Mouse (Mus musculus) fibroblast of lung, adult 2 months (primary cell): ENCODE measurements around the gene Lrrc28.

Experiments
- DNase-seq: peaks from one replicate; pipeline ENCODE4 v3.0.0-alpha.2; 2011; ENCODE audit warnings: low read depth

The Lrrc28 gene

DNA sequence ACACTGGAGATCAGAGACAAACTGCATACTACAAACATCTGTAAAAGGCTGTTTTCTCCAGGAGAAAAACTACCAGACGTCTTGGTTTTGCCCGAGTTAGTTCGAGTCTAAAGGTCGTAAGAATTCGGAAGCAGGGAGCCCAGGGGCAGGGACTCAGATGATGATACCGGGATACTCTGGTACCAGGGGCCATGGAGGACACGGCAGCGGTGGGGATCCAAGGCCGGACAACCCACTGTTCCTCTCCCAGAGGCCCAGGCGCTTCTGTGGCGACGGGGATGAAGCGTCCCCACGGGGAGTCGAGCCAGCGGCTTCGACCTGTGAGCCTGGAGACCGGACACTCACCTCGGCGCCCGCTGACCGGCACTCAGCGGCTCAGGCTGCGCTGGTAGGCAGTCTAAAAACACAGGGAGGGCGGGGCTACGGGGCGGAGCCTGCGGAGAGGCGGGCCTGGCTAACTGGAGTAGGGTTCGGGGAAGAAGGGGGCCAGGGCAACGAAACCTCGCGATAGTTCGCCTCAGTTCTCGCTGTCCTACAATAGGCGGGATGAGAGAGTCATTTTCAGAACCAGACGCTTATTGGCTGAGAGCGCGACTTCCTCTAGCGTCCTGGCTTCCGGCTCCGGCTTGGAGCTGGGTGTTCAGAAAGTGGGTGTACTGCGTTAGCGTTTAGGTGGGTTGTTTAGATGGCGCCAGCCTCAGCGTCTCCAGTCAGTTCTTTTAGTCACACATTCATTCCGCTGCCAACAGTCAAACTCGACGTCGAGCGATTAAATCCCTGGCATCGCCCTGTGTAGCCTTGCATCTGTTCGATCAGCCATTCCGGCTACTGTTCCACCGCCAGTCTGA is at the start of gene Lrrc28:
Lrrc28 (minus strand) TSS at position 436 of the 848 bp plus-strand sequence.
- peak; percentile 100 for DNase-seq

DNA sequence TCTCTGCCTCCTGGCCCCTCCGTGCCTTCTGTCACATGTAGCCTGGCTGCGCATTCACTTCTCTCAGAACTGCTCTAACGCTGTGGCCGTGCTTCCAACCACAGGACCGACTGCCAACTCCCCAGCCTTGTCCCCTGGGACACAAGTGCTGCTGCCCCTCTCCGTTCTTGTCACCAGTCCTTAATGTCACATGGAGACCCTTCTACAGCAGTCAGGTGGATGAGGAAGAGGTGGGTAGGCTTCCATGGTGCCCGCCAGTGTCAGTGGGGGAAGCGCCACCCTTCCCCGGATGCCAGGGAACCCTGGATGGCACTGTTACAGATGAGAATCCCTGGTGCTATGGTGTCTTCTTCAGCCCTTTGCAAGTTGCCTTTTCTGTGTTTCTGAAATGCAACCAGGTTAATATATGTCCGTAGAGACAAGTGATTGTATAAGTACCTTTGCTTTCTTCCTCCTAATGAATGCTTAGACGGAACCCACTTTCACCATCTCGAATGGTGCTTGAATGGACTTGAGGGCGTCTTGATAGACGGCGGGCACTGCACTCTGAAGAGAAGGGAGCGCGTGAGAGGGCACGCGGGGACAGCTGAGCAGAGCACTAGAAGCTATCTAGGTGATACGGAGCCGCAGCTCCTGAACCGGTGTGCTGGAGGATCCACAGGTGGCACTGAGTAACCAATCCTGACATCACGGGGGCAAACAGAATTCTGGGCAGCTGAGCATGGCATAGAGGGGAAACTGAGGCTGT is 47.9 kb upstream of the Lrrc28 start:
- no peak for DNase-seq

DNA sequence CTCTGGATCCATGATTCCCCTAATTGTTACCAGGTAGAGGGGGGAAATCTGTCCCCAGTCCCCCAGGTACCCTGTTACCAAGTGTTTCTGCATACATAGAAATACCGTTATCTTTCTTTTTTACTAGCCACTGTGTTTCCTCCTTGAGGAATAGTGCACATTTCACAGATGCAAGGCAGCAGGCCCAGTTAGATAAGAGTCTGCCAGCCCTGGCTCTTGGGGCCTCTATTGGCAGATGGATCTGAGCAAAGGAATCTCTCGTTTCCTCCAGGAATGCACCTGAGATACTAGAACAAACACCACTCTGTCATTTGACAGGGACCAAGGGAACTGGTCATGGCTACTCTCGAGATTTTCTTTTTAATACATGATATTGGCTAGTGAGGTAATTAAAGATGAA is 47.1 kb upstream of the Lrrc28 start:
- no peak for DNase-seq

DNA sequence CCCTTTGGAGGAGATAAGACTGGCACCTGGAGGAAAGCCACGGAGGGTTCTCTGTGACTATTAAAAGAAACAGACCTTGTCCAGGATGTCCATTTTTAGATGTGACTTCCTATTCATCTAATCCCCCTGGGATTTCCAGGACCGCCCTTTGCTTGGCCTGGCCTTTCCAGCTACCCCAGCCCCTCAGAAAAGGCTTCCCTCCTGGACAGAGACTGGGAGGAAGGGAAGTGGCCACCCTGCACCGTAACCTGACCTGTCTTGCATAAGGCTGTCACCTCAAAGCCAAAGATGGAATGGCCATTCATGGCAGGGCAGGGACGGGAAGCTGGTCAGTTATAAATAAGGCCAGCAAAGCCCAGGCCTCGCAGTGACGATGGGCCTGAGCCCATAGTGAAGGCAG is 46.0 kb upstream of the Lrrc28 start:
- no peak for DNase-seq

DNA sequence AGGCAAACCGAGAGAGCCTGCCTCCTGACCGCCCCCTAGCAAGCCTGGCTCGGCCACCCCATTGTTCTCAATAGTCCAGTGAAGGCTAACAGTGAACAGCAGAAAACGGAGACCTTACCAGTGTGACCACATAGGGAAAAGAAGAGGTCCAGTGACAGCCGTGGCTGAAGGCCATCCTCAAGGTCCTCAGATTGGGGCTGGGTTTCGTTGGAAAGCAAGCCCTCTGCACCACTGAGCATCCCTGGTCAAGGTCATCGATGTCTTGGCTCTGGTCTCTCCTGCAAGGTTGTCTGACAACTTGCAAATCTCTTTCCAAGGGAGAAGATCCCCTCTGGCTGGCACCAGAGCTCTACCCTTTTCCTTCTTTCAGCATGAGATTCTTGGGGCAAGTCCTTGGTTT is 44.7 kb upstream of the Lrrc28 start:
- no peak for DNase-seq

DNA sequence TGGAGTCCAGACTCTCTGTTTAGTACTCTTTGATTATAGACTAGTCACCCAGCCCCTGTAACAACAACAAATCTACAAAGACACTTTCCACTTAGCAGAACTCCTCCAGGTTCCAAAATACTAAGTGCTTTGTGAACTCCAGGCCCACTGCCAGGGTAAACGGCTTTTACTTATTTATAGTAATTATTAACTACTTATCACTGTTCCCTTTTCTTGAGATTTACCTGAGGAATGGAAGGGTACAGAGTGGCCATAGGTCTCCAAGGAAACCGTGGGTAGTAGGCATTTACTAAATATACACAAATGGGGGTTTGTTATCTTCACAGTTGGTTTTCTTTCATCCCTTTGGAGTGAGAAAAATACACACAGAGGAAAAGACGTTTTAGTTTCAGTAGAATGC is 43.2 kb upstream of the Lrrc28 start:
- DNase-seq: no peak

DNA sequence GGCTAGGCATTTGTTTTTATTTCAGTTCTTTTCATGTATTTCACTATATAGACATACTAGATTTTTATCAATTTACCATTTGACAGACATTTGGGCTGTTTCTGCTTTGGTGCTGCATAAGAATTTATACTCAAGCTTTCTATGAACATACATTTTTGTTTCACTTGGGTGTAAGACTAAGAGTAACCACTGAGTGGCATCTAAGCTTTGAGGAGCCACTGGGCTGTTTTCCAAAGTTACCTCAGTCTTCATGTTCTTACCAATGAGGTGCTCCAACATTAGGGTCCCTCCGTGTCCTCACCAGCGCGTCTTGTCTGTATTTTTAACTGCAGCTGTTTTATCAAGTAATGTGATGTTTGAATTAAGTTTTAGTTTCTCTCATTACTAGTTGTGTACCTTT is 41.5 kb upstream of the Lrrc28 start:
- no peak for DNase-seq

DNA sequence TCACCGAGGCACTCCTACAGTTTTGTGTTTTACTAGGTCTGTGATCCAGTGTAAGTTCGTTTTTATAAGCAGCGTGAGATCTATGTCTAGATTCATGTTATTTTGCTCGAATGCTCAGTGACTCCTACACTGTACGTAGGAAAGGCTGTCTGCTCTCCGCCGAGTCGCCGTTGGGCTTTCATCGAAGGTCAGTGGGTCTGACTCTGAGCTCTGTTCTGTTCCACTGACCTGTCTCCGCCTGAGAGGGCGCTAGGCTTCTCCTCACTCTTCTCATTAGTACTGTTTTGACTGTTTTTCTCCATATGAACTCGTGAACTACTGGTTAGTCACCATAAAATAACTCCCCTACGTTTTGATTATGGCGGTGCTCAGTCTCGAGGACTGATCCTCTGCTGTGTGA is 37.9 kb upstream of the Lrrc28 start:
- no peak for DNase-seq

DNA sequence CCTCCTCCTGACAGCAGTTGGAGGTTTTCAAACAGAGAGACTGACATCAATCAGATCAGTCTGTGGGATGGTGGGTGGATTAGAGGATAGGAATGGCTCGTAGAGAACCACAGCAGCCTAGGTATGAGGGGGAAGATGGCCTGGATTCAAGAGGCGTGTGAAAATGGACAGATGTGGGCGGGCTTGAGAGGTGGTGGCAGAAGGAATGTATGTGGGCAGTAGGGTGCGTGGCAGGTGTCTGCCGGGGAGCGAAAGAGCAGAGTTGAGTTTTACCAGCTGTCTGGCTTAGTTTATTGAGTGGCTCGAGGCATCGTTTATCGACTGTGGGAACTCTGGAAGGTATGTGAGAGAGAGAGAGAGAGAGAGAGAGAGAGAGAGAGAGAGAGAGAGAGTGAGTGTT is 36.0 kb upstream of the Lrrc28 start:
- no peak for DNase-seq

DNA sequence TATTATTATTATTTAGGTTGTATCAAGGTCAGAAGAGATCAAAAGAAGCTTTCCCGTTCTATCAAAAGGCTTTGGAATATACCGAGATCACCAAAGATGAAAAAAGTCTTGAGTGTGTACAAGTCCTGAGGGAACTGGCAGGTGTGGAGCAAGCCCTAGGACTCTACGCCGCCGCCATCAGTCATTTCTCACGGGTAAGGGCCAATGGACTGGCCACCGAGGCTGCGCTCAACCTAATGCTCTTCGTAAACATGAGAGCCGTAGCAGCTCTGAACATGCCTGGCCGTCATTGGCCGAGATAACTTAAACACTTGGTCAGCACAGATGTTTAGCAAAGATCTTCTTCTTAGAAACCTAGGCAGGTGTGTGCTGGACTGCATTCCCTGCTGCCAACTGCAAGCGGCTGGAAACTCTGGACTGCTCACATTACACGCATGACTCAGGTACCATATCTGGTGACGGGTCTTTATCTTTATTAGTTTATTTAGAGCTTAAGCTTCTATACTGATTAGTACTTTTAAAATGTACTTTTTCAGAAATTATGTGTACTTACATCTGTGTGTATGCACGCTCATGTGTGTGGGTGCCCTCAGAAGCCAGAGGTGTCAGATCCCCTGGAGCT is 33.9 kb upstream of the Lrrc28 start:
- no peak for DNase-seq

DNA sequence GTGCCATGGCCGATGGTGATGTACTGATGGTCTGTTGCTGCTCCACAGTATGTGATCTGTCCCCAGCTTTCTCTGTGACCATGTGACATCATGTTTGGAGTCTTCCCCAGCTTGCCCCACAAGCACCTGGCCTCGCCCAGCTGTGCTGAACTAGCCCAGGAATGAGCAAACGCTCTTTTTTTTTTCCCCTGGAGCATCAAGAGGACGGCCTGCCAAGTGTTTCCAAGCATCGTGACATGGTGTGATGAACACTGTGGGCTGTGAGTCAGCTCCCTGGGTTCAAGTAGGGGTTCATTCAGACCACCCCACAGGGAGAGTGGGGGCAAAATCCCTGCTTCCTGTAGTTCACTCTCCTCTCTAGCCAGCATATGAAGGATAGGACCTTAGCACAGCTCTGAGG is 28.6 kb upstream of the Lrrc28 start:
- no peak for DNase-seq

DNA sequence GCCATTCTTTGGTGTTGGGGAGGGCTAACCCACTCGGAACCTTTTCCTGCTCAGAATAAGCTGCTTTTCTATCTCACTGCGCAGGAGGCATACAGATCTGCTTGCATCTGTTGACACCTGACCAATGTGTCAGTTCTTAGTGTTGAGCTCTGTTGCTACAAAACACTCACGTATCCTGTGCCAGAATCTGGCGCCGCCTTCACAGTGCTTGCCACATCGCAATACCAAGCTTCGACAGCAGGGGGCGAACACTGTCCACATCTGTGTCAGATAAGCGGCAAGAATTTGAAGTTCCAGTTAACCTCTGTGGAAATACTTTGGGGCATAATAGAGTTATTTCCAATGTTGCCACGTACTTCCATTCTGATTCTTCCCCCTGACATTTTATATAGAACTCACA is 27.6 kb upstream of the Lrrc28 start:
- DNase-seq: peak; percentile 92

DNA sequence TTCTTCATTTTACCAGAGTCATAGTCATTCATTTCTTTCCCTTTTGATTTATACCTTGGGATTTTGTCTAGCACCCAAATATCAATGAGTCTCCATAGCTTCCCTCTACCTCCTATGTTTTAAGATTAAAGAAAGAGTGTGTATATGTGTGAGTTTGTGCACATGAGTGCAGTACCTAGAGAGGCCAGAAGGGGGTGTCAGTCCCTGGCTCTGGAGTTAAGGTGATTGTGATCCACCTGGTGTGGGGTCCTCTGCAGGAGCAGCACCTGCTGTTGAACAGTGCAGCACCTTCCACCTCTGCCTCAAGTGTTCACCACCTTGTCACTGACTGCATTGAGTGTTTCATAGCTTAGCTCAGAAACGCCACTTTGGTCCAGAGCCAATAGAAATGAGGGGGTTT is 25.9 kb upstream of the Lrrc28 start:
- no peak for DNase-seq

DNA sequence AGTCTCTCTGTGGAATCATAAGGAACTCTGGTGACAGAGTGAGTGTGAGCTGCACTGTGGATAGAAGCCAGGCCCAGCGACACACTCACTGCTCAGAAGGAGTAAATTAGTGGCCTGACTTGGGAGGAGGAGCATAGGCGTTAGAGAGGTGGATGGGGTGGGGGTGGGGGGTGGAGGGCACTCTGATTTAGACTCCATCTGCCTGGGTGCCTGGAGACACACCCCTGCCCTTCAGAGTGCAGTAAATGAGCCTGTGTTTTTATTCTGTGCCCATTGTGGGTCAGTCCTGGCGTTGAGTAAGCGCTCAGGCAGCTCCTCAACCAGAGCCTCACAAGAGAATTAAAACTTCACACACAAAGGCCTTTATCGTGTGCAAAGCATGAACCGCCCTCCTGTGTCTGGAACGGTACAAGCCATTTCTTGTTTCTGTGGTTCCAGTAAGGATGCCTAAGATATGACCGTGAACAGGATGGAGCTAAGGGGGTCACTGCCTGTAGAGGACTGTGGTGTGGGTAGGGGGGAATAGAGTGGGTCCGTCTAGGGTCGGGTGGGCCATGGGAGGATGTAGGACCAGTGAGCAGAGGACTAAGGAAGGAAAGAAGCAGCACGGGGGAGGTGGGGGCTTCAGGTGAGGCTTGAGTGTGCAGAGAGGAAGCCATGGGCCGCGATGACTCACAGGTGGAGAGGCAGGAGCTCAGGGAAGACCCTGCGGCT is 19.1 kb upstream of the Lrrc28 start:
- DNase-seq: peak; percentile 29

DNA sequence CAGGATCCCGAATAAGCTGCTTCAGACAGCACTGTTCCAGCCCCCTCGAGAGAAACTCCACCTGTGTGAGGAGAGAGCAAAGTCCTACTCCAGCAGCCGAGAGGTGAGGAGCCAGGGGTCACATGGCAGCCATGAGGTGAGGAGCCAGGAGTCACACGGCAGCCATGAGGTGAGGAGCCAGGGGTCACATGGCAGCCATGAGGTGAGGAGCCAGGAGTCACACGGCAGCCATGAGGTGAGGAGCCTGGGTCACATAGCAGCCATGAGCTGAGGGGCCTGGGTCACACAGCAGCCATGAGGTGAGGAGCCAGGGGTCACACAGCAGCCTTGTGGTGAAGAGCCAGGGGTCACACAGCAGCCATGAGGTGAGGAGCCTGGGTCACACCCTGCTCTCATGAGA is 17.4 kb upstream of the Lrrc28 start:
- no peak for DNase-seq

DNA sequence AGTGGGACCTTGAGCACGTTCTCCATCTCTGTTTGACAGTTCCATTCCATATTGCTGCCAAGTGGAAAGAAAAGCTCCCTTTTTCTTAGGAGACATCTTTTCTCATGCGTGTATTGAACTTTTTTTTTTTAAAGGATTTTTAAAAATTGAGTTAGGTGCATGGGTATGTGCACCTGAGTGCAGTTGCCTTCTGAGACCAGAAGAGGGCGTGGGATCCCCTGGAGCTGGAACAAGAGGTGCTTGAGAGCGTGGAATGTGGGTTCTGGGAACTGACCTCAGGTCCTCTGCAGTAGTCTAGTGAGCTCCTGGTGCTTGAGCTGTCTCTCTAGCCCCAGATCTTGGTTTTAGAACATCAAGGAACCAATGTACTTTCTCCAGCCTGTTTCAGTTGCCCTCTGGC is 13.0 kb upstream of the Lrrc28 start:
- DNase-seq: no peak

DNA sequence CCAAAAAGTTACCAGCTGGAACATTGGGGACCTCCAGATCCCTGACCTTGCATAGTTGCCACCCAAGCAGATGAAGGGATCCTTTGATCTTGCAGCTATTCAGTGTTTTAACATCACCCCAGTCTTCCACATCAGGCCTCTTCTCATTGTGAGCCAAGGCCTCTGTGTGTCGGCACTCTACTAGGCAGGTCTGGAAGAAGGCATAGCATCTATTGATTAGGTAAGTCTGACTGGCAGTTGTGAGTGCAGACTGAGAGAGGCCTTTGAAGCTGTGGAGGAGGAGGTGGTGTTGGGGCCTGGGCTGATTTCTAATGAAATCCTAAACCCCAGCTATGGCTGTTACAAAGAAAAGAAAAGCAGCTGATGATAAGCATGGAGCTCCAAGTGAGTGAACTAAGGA is 10.1 kb upstream of the Lrrc28 start:
- no peak for DNase-seq

DNA sequence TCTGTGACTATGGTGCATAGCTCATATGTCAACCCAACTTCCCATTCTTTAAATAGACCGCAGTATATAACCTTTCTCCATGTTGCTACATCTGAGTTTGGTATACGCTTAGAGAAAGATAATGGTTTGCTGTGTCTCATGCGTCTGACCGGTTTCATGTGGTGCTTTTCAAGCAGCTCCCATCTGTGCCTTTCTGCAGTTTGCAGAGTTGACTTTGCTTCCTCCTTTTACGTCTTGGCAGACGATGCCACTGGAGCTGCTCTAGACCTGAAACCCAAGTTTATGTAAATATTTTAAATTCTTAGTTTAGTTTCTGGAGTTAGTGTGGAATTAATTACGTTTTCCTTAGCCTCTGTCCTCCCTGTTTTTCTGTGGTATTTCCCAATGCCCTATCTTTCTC is 9.6 kb upstream of the Lrrc28 start:
- DNase-seq: no peak

DNA sequence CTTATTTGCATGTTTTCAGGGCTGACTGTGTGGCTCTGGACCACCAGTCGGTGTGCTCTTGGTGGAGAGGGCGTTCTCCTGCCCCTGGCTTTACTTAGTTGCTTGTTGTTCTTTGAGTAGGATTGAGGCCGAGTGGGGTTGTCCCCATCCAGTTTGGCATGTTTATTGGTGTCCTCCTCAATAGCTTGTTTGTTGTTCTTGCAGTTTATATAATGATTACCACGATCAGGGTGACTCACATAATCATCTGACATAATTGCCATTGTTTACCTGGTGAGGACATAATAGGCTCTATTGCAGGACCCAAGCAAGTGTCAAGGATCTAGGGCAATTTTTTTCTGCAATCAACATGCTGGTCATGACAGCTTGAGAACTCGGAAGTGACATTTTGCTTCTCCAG is 7.1 kb upstream of the Lrrc28 start:
- no peak for DNase-seq

DNA sequence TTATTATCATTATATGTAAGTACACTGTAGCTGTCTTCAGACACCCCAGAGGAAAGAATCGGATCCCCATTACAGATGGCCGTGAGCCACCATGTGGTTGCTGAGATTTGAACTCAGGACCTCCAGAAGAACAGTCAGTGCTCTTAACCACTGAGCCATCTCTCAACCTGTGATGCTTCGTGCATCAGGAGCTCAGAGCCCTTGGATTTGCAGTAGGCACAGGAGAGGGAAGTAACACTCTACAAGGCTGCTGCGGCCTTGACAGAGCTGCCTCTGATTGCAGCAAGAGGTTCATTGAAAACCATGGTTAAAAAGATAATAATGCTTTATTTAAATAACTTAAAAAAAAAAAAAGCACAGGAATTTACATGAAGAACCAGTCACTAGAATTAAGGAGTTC is 3.3 kb upstream of the Lrrc28 start:
- no peak for DNase-seq

DNA sequence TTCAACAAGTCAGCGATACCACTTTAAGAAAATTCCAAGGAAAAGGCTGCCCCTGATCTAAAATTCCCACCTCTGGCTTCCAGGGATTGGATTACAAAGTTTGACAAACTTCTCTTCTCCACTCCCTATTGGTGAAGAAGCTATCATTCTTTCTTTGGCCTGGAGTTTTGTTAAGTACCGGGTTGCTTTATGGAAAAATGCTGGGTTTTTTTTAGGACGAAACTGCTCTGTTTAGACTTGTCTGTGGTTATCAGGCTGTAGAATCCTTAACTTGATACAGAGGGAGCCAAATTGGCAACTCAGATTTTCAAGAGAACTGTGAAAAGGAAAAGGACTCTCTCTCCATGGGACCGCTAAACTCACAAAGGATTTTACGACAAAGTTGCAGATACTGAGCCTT is 2.2 kb upstream of the Lrrc28 start, which contains the start of gene Ttc23:
Ttc23 (plus strand) TSS at position 134 of the 400 bp plus-strand sequence.
- DNase-seq: peak; percentile 73

DNA sequence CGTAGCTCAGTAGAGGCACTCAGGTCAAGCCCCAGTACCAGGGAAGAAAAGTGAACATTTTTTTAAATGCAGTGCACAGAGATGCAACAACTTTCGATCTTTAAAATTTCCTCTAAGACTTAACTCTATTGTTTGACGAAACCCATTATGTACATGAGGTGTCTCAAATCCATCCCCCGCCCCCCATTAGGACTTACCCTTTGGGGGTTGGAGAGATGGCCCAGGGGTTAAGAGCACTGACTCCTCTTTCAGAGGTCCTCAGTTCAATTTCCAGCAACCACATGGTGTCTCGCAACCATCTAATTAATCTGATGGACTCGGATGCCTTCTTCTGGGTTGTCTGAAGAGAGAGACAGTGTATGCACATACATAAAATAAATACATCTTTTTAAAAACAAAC is 1.1 kb upstream of the Lrrc28 start:
- DNase-seq: no peak

DNA sequence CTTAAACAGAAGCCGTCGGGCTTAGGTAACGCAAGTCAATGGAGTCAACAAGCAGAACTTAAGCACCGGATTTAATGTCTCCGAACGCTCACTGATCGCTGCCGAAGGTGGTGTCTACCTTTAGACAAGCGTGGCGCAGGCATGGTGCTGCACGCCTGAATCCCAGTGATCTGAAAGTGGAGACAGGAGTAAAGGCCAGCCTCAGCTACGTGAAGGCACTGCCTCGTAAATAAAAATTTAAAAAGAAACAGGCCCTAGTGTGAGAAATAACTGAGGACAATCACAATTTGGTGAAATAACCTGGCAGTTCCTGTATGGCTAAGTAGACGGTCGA is 580 bp upstream of the Lrrc28 start:
- no peak for DNase-seq
